Mouse (Mus musculus) thymus, adult 2 months (tissue): ENCODE measurements around the gene Cog5. TPM values are rescaled to one million over a fixed set of nuclear protein-coding genes. Genes with fewer than 3 reads are reported as not detected.

Experiments
- DNase-seq: peaks from one replicate; pipeline ENCODE4 v3.0.0; 2021
- H3K27ac ChIP-seq: fragments of 200-500 bp; 2 replicates; pipeline ENCODE4 v1.5.1; 2012; ENCODE audit warnings: low read length, control low read depth; ENCODE audit not compliant: control insufficient read depth, insufficient read depth
- H3K27me3 ChIP-seq: fragments of 200-500 bp; 2 replicates; pipeline ENCODE4 v1.6.1; 2012; ENCODE audit warnings: mild to moderate bottlenecking, low read length, moderate library complexity, mixed read lengths; ENCODE audit not compliant: control insufficient read depth, insufficient read depth
- H3K36me3 ChIP-seq: fragments of 200-500 bp; 2 replicates; pipeline ENCODE4 v1.6.1; 2012; ENCODE audit warnings: mild to moderate bottlenecking, low read length, moderate library complexity; ENCODE audit not compliant: control insufficient read depth, insufficient read depth
- H3K4me1 ChIP-seq: fragments of 200-500 bp; replicated peaks from 2 replicates; pipeline ENCODE4 v1.6.1; 2012; ENCODE audit warnings: low read length; ENCODE audit not compliant: control insufficient read depth, insufficient read depth
- H3K4me3 ChIP-seq: fragments of 200-500 bp; 2 replicates; pipeline ENCODE4 v1.5.1; 2012; ENCODE audit warnings: mild to moderate bottlenecking, low read length, control low read depth, moderate library complexity; ENCODE audit not compliant: control insufficient read depth, insufficient read depth
- CTCF ChIP-seq: fragments of 200-500 bp; IDR thresholded peaks from 2 replicates; pipeline ENCODE4 v1.5.1; 2012; ENCODE audit warnings: mild to moderate bottlenecking, control low read depth, low read length, moderate library complexity, borderline replicate concordance; ENCODE audit not compliant: control insufficient read depth, poor library complexity, insufficient read depth; ENCODE audit errors: extremely low read depth
- POLR2A ChIP-seq: fragments of 200-500 bp; IDR thresholded peaks from 2 replicates; pipeline ENCODE4 v1.6.1; 2012; ENCODE audit warnings: mild to moderate bottlenecking, low read length, control low read depth, moderate library complexity; ENCODE audit not compliant: control insufficient read depth, poor library complexity, insufficient read depth; ENCODE audit errors: extremely low read depth
- WGBS: fragments of 180-500 bp; shearing (Covaris S2); methylation state at CpG from one replicate; pipeline ENCODE4 v1.1.7; 2018; 5-methylcytosine and 5-hydroxymethylcytosine counted together
- polyA plus RNA-seq: library from polyadenylated mRNA; depleted of rRNA; stranded (reverse); fragments of >200 nt; gene quantifications from 2 replicates; pipeline ENCODE4 v1.2.3, GENCODE M21; 2012

Cog5 gene
- polyA plus RNA-seq, 1 experiment: 40.6 TPM

- Histone ChIP-seq H3K36me3 (0 out of 2 replicates have a peak, but pooled peaks cover 8% of the 10 kb centered on the region), H3K4me3 (no peak overlapping the region), H3K27me3 (no peaks in the 10 kb centered on the region), H3K4me1 (no peaks in the 10 kb centered on the region), H3K27ac (no peak overlapping the region)
- no peak for TF ChIP-seq CTCF
- TF ChIP-seq POLR2A: no peak
- WGBS: 88% methylated on average over 1 of the region's 1 CpGs
- no peak for DNase-seq
These were observed 181.5 kb downstream of the Cog5 start for GRCm38 (mm10) chr12:31836211-31836610.

- no peak for DNase-seq
- Histone ChIP-seq H3K4me1 (no peaks in the 10 kb centered on the region), H3K4me3 (no peak overlapping the region), H3K36me3 (0 out of 2 replicates have a peak, but pooled peaks cover 8% of the 10 kb centered on the region), H3K27me3 (no peaks in the 10 kb centered on the region), H3K27ac (no peak overlapping the region)
- no peak for TF ChIP-seq POLR2A
- no peak for TF ChIP-seq CTCF
These were observed 183.9 kb downstream of the Cog5 start for GRCm38 (mm10) chr12:31838521-31838920.

GRCm38 (mm10) chr12:31839249-31839648 lies 184.6 kb downstream of the Cog5 start:
- Histone ChIP-seq H3K27ac (no peak overlapping the region), H3K27me3 (no peaks in the 10 kb centered on the region), H3K4me3 (no peak overlapping the region), H3K4me1 (no peaks in the 10 kb centered on the region), H3K36me3 (0 out of 2 replicates have a peak, but pooled peaks cover 8% of the 10 kb centered on the region)
- TF ChIP-seq CTCF: no peak
- no peak for TF ChIP-seq POLR2A
- DNase-seq: no peak

- no peaks in the 10 kb centered on the region for H3K36me3 ChIP-seq
- H3K4me3 ChIP-seq: no peak overlapping the region
- DNase-seq: no peak
- H3K27me3 ChIP-seq: no peaks in the 10 kb centered on the region
- H3K27ac ChIP-seq: no peak overlapping the region
- 98% methylated on average over 3 of the region's 3 CpGs for WGBS
- TF ChIP-seq POLR2A (no peak), CTCF (no peak)
- H3K4me1 ChIP-seq: no peaks in the 10 kb centered on the region
These were observed 191.4 kb downstream of the Cog5 start for GRCm38 (mm10) chr12:31846077-31846476.

GRCm38 (mm10) chr12:31848630-31849415 lies 194.2 kb downstream of the Cog5 start:
- Histone ChIP-seq H3K4me1 (no peaks in the 10 kb centered on the region), H3K4me3 (no peak overlapping the region), H3K27ac (no peak overlapping the region), H3K36me3 (no peaks in the 10 kb centered on the region), H3K27me3 (no peaks in the 10 kb centered on the region)
- no peak for TF ChIP-seq POLR2A
- no peak for TF ChIP-seq CTCF
- 93% methylated on average over 5 of the region's 5 CpGs for WGBS
- no peak for DNase-seq

GRCm38 (mm10) chr12:31849601-31850000 lies 194.9 kb downstream of the Cog5 start:
- Histone ChIP-seq H3K36me3 (no peaks in the 10 kb centered on the region), H3K27me3 (no peaks in the 10 kb centered on the region), H3K4me3 (no peak overlapping the region), H3K4me1 (no peaks in the 10 kb centered on the region), H3K27ac (no peak overlapping the region)
- TF ChIP-seq POLR2A (no peak), CTCF (no peak)
- 97% methylated on average over 2 of the region's 2 CpGs for WGBS
- no peak for DNase-seq
